Mouse (Mus musculus) C2C12 (cell line): Measurements from ENCODE around the gene Cdk12.

Experiments
- CTCF ChIP-seq: IDR thresholded peaks from one replicate; pipeline ENCODE4 v1.5.1; 2011; ENCODE audit not compliant: control insufficient read depth, insufficient read depth, insufficient read length
- USF1 ChIP-seq: IDR thresholded peaks from one replicate; pipeline ENCODE4 v1.6.1; 2011; ENCODE audit warnings: low read depth, mild to moderate bottlenecking, control low read depth, moderate library complexity

DNA sequence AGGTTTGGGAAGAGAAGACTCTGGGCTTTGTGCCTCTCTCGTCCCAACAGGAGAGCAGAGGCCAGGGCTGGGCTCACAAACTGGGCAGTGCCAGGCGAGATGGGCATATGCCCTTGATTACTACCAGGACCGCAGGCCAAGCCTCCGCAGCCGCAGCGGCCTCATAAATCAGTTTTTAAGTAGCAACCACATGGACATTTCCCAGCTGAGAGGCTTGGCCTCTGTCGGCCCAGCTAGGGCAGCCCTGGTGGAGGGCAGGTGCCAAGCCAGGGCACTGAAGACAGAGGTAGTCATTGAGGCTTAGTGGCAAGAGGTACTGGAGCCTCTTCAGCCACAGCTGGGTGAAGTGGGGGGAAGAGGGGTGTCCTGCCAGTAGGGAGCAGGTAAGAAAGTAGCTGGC, 114.6 kb downstream of the Cdk12 start:
- TF ChIP-seq CTCF (no peak), USF1 (no peak)
